Mouse (Mus musculus) heart, embryonic 12.5 days (tissue): ENCODE measurements around the gene Zfp710. TPM values are rescaled to one million over a fixed set of nuclear protein-coding genes. Genes with fewer than 3 reads are reported as not detected.

ENCODE experiments used
- ATAC-seq: fragments of 200-750 bp; cut with Nextera tagmentation; 2 replicates; pipeline ENCODE4 v1.8.0; 2017; ENCODE audit warnings: moderate TSS enrichment, moderate library complexity; ENCODE audit not compliant: insufficient number of reproducible peaks, low FRiP score
- H3K27ac ChIP-seq: fragments of 300-500 bp; sonication (generic); 2 replicates; pipeline ENCODE4 v1.5.1; 2016; ENCODE audit warnings: mild to moderate bottlenecking, moderate library complexity; ENCODE audit not compliant: poor library complexity, severe bottlenecking
- H3K27me3 ChIP-seq: fragments of 300-500 bp; sonication (generic); replicated peaks from 2 replicates; pipeline ENCODE4 v1.6.1; 2016; ENCODE audit warnings: mild to moderate bottlenecking, moderate library complexity
- H3K36me3 ChIP-seq: fragments of 300-500 bp; sonication (generic); 2 replicates; pipeline ENCODE4 v1.6.1; 2016; ENCODE audit warnings: mild to moderate bottlenecking, moderate library complexity
- H3K4me1 ChIP-seq: fragments of 300-500 bp; sonication (generic); replicated peaks from 2 replicates; pipeline ENCODE4 v1.6.1; 2016; ENCODE audit warnings: mild to moderate bottlenecking
- H3K4me2 ChIP-seq: fragments of 300-500 bp; sonication (generic); 2 replicates; pipeline ENCODE4 v1.6.1; 2016; ENCODE audit warnings: mild to moderate bottlenecking, moderate library complexity
- H3K4me3 ChIP-seq: fragments of 300-500 bp; sonication (generic); 2 replicates; pipeline ENCODE4 v1.5.1; 2016; ENCODE audit warnings: mild to moderate bottlenecking
- H3K9ac ChIP-seq: fragments of 300-500 bp; sonication (generic); 2 replicates; pipeline ENCODE4 v1.6.1; 2016; ENCODE audit warnings: mild to moderate bottlenecking, moderate library complexity
- H3K9me3 ChIP-seq: fragments of 300-500 bp; sonication (generic); replicated peaks from 2 replicates; pipeline ENCODE4 v1.6.1; 2016; ENCODE audit warnings: mild to moderate bottlenecking, moderate library complexity
- WGBS: fragments of 180-500 bp; shearing (Covaris S2); methylation state at CpG from one replicate; pipeline ENCODE4 v1.1.7; 2016; 5-methylcytosine and 5-hydroxymethylcytosine counted together
- polyA plus RNA-seq: library from polyadenylated mRNA; unstranded; fragments of >200 nt; fragmentation: Nextera tagmentation; extraction: Ambion mirVana; gene quantifications from 2 replicates; pipeline ENCODE4 v1.2.1, GENCODE M21; 2016

Zfp710 gene
- polyA plus RNA-seq, 1 experiment from 2014 or later: 13.5 TPM

- 7% methylated on average over 23 of the region's 23 CpGs for WGBS
- Histone ChIP-seq H3K4me1 (peaks cover 59% of the 10 kb centered on the region), H3K4me3 (peak overlapping the region; percentile 97), H3K9me3 (no peaks in the 10 kb centered on the region), H3K4me2 (peak overlapping the region; percentile 76), H3K27ac (peak overlapping the region; percentile 96), H3K9ac (peak overlapping the region; percentile 99), H3K27me3 (no peaks in the 10 kb centered on the region), H3K36me3 (peaks cover 7% of the 10 kb centered on the region; the same call in 1 of the 2 replicates)
- no peak for ATAC-seq
These were observed 3.2 kb downstream of the Zfp710 start for GRCm38 (mm10) chr7:80027636-80028417.

GRCm38 (mm10) chr7:80028418-80028720, 3.8 kb downstream of the Zfp710 start:
- Histone ChIP-seq H3K4me3 (peak overlapping the region; percentile 97), H3K4me1 (peaks cover 64% of the 10 kb centered on the region)

GRCm38 (mm10) chr7:80030009-80030408, 5.4 kb downstream of the Zfp710 start:
- H3K4me2 ChIP-seq: no peak overlapping the region
- no peaks in the 10 kb centered on the region for H3K9me3 ChIP-seq
- H3K4me1 ChIP-seq: peaks cover 75% of the 10 kb centered on the region
- H3K4me3 ChIP-seq: no peak overlapping the region
- H3K9ac ChIP-seq: no peak overlapping the region
- no peaks in the 10 kb centered on the region for H3K27me3 ChIP-seq
- no peak overlapping the region for H3K27ac ChIP-seq
- H3K36me3 ChIP-seq: peaks cover 7% of the 10 kb centered on the region; the same call in 1 of the 2 replicates
- ATAC-seq: no peak

More at GRCm38 (mm10) chr7:80028418-80028720, 3.8 kb downstream of the Zfp710 start:
- H3K9me3 ChIP-seq: no peaks in the 10 kb centered on the region
- H3K27ac ChIP-seq: no peak overlapping the region
- no peaks in the 10 kb centered on the region for H3K27me3 ChIP-seq
- WGBS: 20% methylated on average over 3 of the region's 3 CpGs
- H3K4me2 ChIP-seq: peak overlapping the region; percentile 76
- peaks cover 7% of the 10 kb centered on the region; the same call in 1 of the 2 replicates for H3K36me3 ChIP-seq
- ATAC-seq: no peak
- H3K9ac ChIP-seq: peak overlapping the region; percentile 99

GRCm38 (mm10) chr7:80030486-80030885, 5.9 kb downstream of the Zfp710 start:
- peaks cover 7% of the 10 kb centered on the region; the same call in 1 of the 2 replicates for H3K36me3 ChIP-seq
- H3K27ac ChIP-seq: no peak overlapping the region
- no peak overlapping the region for H3K4me2 ChIP-seq
- no peak for ATAC-seq
- no peak overlapping the region for H3K4me3 ChIP-seq
- no peaks in the 10 kb centered on the region for H3K9me3 ChIP-seq
- H3K9ac ChIP-seq: no peak overlapping the region
- H3K4me1 ChIP-seq: peaks cover 76% of the 10 kb centered on the region
- H3K27me3 ChIP-seq: no peaks in the 10 kb centered on the region
- WGBS: 84% methylated on average over 8 of the region's 8 CpGs

GRCm38 (mm10) chr7:80030987-80031386, 6.4 kb downstream of the Zfp710 start:
- Histone ChIP-seq H3K27ac (no peak overlapping the region), H3K27me3 (no peaks in the 10 kb centered on the region), H3K4me3 (no peak overlapping the region), H3K4me1 (peaks cover 79% of the 10 kb centered on the region), H3K9me3 (no peaks in the 10 kb centered on the region), H3K36me3 (peaks cover 7% of the 10 kb centered on the region; the same call in 1 of the 2 replicates), H3K4me2 (no peak overlapping the region), H3K9ac (no peak overlapping the region)
- WGBS: 91% methylated on average over 8 of the region's 8 CpGs
- ATAC-seq: no peak

- no peaks in the 10 kb centered on the region for H3K9me3 ChIP-seq
- H3K27ac ChIP-seq: no peak overlapping the region
- no peak overlapping the region for H3K4me2 ChIP-seq
- no peak for ATAC-seq
- peaks cover 7% of the 10 kb centered on the region; the same call in 1 of the 2 replicates for H3K36me3 ChIP-seq
- WGBS: 78% methylated on average over 10 of the region's 10 CpGs
- peaks cover 83% of the 10 kb centered on the region for H3K4me1 ChIP-seq
- H3K4me3 ChIP-seq: no peak overlapping the region
- H3K27me3 ChIP-seq: no peaks in the 10 kb centered on the region
- H3K9ac ChIP-seq: no peak overlapping the region
These were observed 6.9 kb downstream of the Zfp710 start for GRCm38 (mm10) chr7:80031478-80031877.

GRCm38 (mm10) chr7:80032216-80033052, 7.8 kb downstream of the Zfp710 start:
- H3K9me3 ChIP-seq: no peaks in the 10 kb centered on the region
- H3K36me3 ChIP-seq: peaks cover 7% of the 10 kb centered on the region; the same call in 1 of the 2 replicates
- ATAC-seq: no peak
- no peak overlapping the region for H3K27ac ChIP-seq
- H3K4me3 ChIP-seq: no peak overlapping the region
- 0 out of 2 replicates have a peak overlapping the region, but pooled peaks have one; percentile 6 for H3K4me2 ChIP-seq
- H3K4me1 ChIP-seq: peaks cover 86% of the 10 kb centered on the region
- WGBS: 57% methylated on average over 10 of the region's 10 CpGs
- no peaks in the 10 kb centered on the region for H3K27me3 ChIP-seq
- peak overlapping the region; percentile 27; the same call in 1 of the 2 replicates for H3K9ac ChIP-seq

GRCm38 (mm10) chr7:80033064-80033717, 8.6 kb downstream of the Zfp710 start:
- WGBS: 76% methylated on average over 9 of the region's 9 CpGs
- H3K4me3 ChIP-seq: no peak overlapping the region
- peaks cover 7% of the 10 kb centered on the region; the same call in 1 of the 2 replicates for H3K36me3 ChIP-seq
- H3K4me2 ChIP-seq: 0 out of 2 replicates have a peak overlapping the region, but pooled peaks have one; percentile 6
- H3K4me1 ChIP-seq: peaks cover 80% of the 10 kb centered on the region
- ATAC-seq: no peak
- H3K9me3 ChIP-seq: no peaks in the 10 kb centered on the region
- H3K27ac ChIP-seq: no peak overlapping the region
- H3K27me3 ChIP-seq: no peaks in the 10 kb centered on the region
- peak overlapping the region; percentile 27; the same call in 1 of the 2 replicates for H3K9ac ChIP-seq

- Histone ChIP-seq H3K4me1 (peaks cover 74% of the 10 kb centered on the region), H3K27ac (no peak overlapping the region), H3K36me3 (peaks cover 7% of the 10 kb centered on the region; the same call in 1 of the 2 replicates), H3K27me3 (no peaks in the 10 kb centered on the region), H3K9me3 (no peaks in the 10 kb centered on the region), H3K4me3 (no peak overlapping the region), H3K4me2 (no peak overlapping the region), H3K9ac (no peak overlapping the region)
- ATAC-seq: no peak
- WGBS: 83% methylated on average over 9 of the region's 9 CpGs
These were observed 9.2 kb downstream of the Zfp710 start for GRCm38 (mm10) chr7:80033771-80034170.

- ATAC-seq: no peak
These were observed 10.5 kb downstream of the Zfp710 start for GRCm38 (mm10) chr7:80035086-80035485.

More at GRCm38 (mm10) chr7:80035086-80035485, 10.5 kb downstream of the Zfp710 start:
- H3K36me3 ChIP-seq: peaks cover 7% of the 10 kb centered on the region; the same call in 1 of the 2 replicates
- no peak overlapping the region for H3K9ac ChIP-seq
- no peaks in the 10 kb centered on the region for H3K27me3 ChIP-seq
- peak overlapping the region; percentile 81 for H3K27ac ChIP-seq
- WGBS: 53% methylated on average over 6 of the region's 6 CpGs
- no peaks in the 10 kb centered on the region for H3K9me3 ChIP-seq
- peak overlapping the region; percentile 26; the same call in 1 of the 2 replicates for H3K4me2 ChIP-seq
- peaks cover 73% of the 10 kb centered on the region for H3K4me1 ChIP-seq
- H3K4me3 ChIP-seq: no peak overlapping the region
